Mouse (Mus musculus): ENCODE results near the gene Mrnip. TPM values are rescaled to one million over a fixed set of nuclear protein-coding genes. Genes with fewer than 3 reads are reported as not detected.
"Not testable (repeated sequence)": the region's sequence is repeated elsewhere in the genome, so short reads cannot be mapped to it uniquely, and the experiment has no call there.

Gene Mrnip
- total RNA-seq (2021): 10 to 100 TPM; 11.5 to 13.9 TPM
- long read RNA-seq, experiment 1, transcript Mrnip-201 (7 exons, 1,142 nt): major isoform, 16 of 18 reads
- long read RNA-seq, experiment 1, partial matches to known transcripts: 1 of 18 reads
- long read RNA-seq, experiment 1, other reads (novel, unspliced or antisense): 1 of 18 reads
- long read RNA-seq, experiment 2, transcript Mrnip-201 (7 exons, 1,142 nt): major isoform, 12 of 20 reads
- long read RNA-seq, experiment 2, partial matches to known transcripts: 7 of 20 reads
- long read RNA-seq, experiment 2, other reads (novel, unspliced or antisense): 1 of 20 reads

DNA sequence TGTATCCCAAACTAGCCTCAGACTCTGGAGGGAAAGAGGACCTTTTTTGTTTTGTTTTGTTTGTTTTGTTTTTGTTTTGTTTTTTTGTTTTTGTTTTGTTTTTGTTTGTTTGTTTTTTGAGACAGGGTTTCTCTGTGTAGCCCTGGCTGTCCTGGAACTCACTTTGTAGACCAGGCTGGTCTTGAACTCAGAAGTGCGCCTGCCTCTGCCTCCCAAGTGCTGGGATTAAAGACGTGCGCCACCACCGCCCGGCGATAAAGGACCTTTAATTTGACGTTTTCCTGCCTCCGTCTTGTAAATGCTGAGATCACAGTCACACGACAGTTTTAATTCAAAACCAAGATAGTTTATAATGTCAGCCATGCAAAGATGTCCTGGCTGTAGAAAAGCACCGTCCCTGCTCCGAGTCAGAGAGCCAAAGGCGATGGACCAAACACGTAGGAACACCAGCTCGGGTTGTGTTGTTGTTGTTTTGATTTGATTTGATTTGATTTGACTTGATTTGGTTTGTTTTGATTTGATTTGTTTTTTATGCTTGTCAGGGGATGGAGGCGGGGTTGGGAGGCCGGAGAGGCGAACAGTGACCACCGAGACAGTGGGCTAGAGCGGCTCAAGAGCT is at the start of gene Mrnip:
Mrnip (plus strand) TSS at position 334 of the 619 bp plus-strand sequence.
- not testable (repeated sequence) for DNase-seq (ENCODE audit: low spot score in 2 of 2)

DNA sequence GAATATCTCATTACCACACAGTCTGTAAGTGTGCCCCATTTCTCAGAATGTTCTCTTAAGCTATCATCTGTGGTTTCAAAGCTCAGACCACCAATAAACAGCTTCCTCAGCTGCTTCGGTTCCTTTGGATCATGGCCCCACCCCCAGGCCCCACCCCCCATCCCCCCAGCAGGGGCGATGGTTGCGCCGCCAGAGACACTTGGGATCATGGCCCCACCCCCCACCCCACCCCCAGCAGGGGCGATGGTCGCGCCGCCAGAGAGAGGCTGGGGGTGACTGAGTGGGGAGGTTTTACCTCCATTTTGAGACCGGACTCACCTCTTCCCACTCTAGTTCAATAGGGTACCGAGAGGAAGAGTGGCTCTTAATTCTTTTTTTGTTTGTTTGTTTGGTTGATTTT is 46.5 kb upstream of the Mrnip start:
- no peak for DNase-seq (ENCODE audit: low spot score in 2 of 2)

GRCm38 (mm10) chr11:50130811-50131766 is 43.2 kb upstream of the Mrnip start, which contains the start of gene Tbc1d9b:
Tbc1d9b (plus strand) TSS chr11:50131396.
- DNase-seq (ENCODE audit: low spot score in 2 of 2): peak; percentile 85 to 88

- no peak for DNase-seq (ENCODE audit: low spot score in 2 of 2)
Observed at GRCm38 (mm10) chr11:50131801-50132201, 42.4 kb upstream of the Mrnip start.

GRCm38 (mm10) chr11:50132265-50132664 is 42.0 kb upstream of the Mrnip start:
- DNase-seq (ENCODE audit: low spot score in 2 of 2): no peak

DNA sequence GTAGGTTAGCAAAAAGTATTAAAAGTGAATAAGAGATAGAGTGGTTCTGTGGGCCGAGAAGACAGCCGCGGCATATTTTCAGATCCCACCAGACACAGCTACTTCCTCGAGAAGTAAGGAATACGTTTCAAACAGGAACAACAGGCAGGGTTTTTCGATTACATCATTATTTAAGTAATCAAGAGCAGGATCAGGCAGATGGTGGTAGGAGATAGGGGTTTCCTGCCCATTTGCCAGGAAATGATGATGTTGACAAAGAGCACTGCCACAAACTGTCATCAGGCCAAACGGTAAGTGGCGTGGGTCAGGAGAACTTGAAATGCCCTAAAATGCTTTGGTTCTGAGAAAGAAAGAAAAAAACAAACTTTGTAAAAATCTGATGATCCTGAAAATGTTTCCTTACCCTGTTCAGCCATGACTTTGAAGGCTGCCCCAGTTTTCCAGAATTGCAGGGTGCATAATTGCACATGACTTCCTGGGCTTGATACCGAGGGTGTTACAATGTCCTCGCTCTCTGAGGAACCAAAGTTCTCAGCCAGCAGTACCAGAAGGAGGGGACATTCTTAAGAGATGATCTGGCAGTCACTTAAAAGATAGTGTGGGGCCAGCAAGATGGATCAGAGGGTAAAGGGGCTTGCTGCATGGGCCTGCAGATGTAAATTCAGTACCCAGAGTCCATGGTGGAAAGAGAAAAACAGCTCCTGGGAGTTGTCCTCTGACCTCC is 39.9 kb upstream of the Mrnip start:
- DNase-seq (ENCODE audit: low spot score in 2 of 2): no peak

DNA sequence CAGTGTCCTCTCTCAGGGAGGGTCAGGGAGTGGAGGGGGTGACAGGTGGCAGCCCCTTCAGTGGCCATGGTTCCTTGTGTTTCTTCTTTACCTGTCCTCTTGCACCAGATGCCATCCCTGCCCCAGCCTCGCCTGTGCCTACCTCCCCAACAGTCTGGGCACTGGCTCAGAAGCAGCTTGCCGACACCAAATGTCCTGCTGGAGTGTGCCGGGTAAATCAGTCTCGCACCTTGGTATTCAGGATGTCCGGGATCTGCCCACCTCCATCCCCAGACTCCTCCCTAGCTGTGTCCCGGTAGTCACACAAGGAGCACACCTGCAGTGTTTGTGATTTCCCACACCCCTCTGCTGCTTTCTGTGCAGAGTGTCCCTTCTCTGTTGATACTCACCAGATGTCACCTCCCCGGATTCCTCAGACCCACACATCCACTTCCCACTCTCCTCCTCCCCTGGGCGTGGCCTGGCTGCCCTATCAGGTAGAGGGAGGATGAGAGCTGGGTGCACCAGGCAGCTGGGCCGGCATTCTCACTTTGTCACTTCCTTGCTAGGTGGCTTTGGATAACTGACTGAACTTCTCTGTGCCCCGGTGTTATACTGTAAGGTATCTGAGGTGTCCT is 35.9 kb upstream of the Mrnip start:
- DNase-seq (ENCODE audit: low spot score in 2 of 2): no peak

DNA sequence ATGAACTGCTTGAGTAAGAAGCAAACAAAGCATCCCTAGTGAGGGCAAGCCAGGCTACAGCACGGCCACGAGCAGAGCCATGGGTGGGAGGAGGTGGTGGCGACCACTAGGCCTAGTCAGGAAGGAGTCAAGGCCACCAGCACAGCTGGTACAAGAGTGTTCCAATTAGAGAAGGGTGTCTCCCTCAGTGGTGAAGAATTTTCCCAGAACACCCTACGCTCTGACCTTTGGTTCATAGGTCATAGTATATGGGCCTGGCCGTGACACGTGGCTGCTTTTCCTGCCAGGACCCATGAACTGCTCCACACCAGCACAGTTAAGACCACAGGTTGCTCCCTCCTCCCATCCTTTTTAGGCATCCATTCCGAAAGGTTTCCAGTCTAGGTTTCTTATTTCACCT is 34.7 kb upstream of the Mrnip start:
- DNase-seq (ENCODE audit: low spot score in 2 of 2): no peak

GRCm38 (mm10) chr11:50145529-50145928 is 28.7 kb upstream of the Mrnip start:
- no peak for DNase-seq (ENCODE audit: low spot score in 2 of 2)

GRCm38 (mm10) chr11:50146121-50146520 is 28.1 kb upstream of the Mrnip start:
- DNase-seq (ENCODE audit: low spot score in 2 of 2): no peak

- DNase-seq (ENCODE audit: low spot score in 2 of 2): no peak
Observed at GRCm38 (mm10) chr11:50147267-50147957, 26.8 kb upstream of the Mrnip start.

- DNase-seq (ENCODE audit: low spot score in 2 of 2): no peak
Observed at GRCm38 (mm10) chr11:50147958-50148476, 26.2 kb upstream of the Mrnip start.

DNA sequence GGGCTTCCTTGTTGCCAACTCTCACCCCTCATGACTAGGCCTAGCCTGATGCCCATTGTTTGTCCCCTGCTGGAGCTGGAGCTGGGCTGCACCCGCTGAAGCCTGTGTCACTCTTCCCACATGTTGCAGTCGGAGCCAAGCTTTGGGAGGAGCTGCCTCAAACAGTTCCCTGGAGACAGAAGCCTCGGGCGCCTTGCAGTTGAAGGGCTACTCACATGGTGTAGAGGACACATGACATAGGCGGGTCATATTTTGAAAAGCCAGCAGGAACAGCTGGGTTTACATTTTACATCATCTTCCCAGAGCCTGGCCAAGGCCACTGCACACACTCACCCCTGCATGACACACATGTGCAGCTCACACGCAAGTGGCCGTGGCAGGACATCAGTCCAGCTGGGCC is 25.0 kb upstream of the Mrnip start:
- no peak for DNase-seq (ENCODE audit: low spot score in 2 of 2)

- DNase-seq (ENCODE audit: low spot score in 2 of 2): no peak
Observed at GRCm38 (mm10) chr11:50149603-50150150, 24.6 kb upstream of the Mrnip start.

DNA sequence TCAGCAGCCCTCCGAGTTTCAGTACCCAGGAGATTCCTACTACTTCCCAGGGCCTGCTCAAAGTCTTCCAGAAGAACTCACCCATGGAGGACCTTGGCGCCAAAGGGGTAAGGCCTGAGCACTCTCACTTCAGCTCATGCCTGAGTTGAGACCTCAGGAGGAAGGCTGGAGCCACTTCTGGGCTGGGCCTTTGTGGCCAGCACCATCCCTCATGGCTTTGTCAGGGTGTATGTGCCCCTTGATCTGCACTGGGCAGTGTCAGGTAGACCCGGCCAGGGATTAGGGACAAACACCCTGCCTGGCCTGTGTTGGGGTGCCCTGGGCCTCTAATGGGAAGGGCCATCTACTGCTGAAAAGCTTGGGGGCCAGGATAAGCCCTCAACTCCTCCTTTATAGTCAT is 22.9 kb upstream of the Mrnip start:
- DNase-seq (ENCODE audit: low spot score in 2 of 2): no peak

GRCm38 (mm10) chr11:50154166-50154565 is 20.1 kb upstream of the Mrnip start:
- no peak for DNase-seq (ENCODE audit: low spot score in 2 of 2)

- DNase-seq (ENCODE audit: low spot score in 2 of 2): peak in 1 of 2 experiments; percentile 36
Observed at GRCm38 (mm10) chr11:50154777-50155520, 19.3 kb upstream of the Mrnip start.

- DNase-seq (ENCODE audit: low spot score in 2 of 2): no peak
Observed at GRCm38 (mm10) chr11:50155785-50156184, 18.5 kb upstream of the Mrnip start.
